Mouse (Mus musculus): Measurements from ENCODE around the gene Cnp. TPM values are rescaled to one million over a fixed set of nuclear protein-coding genes. Genes with fewer than 3 reads are reported as not detected.

Gene Cnp
- polyA plus RNA-seq, 1 experiment from 2014 or later: 14.2 TPM

DNA sequence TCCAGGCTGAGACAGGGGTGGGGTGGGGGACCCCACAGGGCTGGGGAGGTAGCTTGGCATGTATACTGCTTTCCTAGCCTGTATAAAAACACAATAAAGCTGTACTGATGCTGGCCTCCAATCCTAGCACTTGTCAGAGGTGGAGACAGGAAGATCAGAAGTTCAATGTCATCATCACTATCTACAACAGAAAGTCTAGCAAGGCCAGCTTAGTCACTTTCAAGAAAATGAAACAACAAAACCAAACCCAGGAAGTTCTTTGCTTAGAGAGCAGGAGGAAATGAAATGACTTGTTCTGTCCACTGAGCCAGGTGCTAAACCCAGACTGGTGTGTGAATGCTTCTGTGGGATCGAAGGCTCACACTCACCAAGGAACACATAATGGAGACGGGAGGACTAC lies 13.8 kb downstream of the Cnp start:
- H3K27ac ChIP-seq (replicated peaks): no peak overlapping the region
- H3K4me3 ChIP-seq (replicated peaks): no peak overlapping the region
- no peaks in the 10 kb centered on the region for H3K4me1 ChIP-seq (replicated peaks)

DNA sequence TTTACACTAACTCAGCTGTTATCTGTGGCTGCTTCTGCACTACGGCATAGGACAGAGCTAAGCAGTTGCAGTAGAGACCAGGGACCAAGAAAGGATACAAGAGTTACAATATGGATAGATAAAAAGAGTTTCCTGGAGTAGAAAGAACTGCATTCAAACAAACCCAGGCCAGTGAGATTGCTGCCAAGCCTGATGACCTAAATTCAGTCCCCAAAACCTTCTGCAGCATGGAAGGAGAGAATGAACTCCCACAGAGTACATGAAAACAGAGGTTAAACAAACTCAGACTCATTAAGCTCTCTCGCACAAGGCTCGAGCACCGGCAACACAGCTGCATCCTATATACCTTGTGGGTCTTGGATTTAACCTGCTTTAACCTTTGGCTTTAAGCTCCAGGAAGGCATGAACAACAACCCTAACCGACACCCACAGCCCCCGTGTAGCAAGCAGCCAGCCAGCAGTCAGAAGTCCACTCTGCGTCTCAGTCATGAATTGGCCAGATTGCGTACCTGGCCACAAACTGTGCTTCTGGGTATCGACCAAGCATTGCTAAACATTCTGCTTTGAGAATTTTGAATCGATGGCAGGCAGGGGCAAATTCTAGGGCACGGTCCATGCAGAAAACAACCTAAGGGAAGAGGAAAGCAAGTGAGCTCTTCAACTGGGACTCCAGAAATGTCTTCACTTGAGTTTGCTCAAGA lies 17.8 kb downstream of the Cnp start:
- H3K4me3 ChIP-seq (replicated peaks): no peak overlapping the region
- no peaks in the 10 kb centered on the region for H3K9me3 ChIP-seq (replicated peaks)
- 86% methylated on average over 11 of the region's 11 CpGs for WGBS (ENCODE audit: insufficient replicate concordance)
- H3K27ac ChIP-seq (replicated peaks): no peak overlapping the region
- ATAC-seq (ENCODE audit: insufficient read depth): no peak
- H3K36me3 ChIP-seq (replicated peaks): peaks cover 100% of the 10 kb centered on the region
- no peaks in the 10 kb centered on the region for H3K4me1 ChIP-seq (replicated peaks)
- no peak overlapping the region for H3K4me2 ChIP-seq
- H3K27me3 ChIP-seq: no peaks in the 10 kb centered on the region
- no peak overlapping the region for H3K9ac ChIP-seq

More for the DNA sequence above, 13.8 kb downstream of the Cnp start:
- no peaks in the 10 kb centered on the region for H3K9me3 ChIP-seq (replicated peaks)
- H3K4me2 ChIP-seq: no peak overlapping the region
- no peaks in the 10 kb centered on the region for H3K27me3 ChIP-seq
- WGBS (ENCODE audit: insufficient replicate concordance): 83% methylated on average over 2 of the region's 2 CpGs
- H3K9ac ChIP-seq: no peak overlapping the region
- peaks cover 99% of the 10 kb centered on the region for H3K36me3 ChIP-seq (replicated peaks)
- no peak for ATAC-seq (ENCODE audit: insufficient read depth)

DNA sequence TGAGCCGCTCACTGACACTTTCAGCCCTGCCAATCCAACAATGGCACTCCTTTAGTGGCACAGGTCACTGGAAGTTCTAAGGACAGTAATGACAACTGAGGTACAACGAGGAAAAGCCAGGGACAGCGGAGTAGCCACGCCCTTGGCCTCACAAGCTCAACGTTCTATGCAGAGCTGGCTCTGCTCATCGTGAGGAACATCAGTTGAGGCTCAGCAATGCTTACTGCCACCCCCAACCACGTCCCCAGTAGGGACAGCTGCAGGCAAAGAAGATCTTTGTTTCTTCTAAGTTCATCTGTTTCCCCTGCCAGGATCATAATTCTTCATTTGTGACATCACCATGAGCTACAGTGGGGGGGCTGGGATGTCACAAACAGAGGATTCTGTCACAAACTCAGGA lies 19.9 kb downstream of the Cnp start:
- Histone ChIP-seq H3K27ac (replicated peaks) (no peak overlapping the region), H3K4me3 (replicated peaks) (no peak overlapping the region), H3K9me3 (replicated peaks) (no peaks in the 10 kb centered on the region), H3K36me3 (replicated peaks) (peaks cover 100% of the 10 kb centered on the region), H3K4me1 (replicated peaks) (no peaks in the 10 kb centered on the region), H3K4me2 (no peak overlapping the region), H3K27me3 (no peaks in the 10 kb centered on the region), H3K9ac (no peak overlapping the region)
- ATAC-seq (ENCODE audit: insufficient read depth): no peak
- WGBS (ENCODE audit: insufficient replicate concordance): 75% methylated on average over 7 of the region's 7 CpGs

DNA sequence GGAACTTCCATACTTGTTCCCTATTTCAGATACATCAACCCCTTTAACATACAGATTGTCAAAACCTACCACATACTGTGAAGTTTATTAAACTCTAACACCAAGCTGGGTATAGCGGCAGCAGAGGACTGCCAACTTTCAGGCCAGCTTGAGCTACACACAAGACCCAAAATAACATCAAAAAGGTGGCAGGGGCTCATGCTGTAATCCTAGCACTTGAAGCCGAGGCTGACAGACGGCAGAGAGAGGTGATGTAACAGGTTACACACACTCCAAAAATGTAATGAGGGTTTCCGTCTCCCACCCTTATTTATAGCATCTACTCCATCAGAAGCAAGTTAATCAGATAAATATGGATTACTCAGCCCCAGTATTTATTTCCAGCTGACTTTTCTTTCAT lies 20.8 kb downstream of the Cnp start:
- Histone ChIP-seq H3K4me2 (no peak overlapping the region), H3K4me3 (replicated peaks) (no peak overlapping the region), H3K27ac (replicated peaks) (no peak overlapping the region), H3K36me3 (replicated peaks) (peaks cover 100% of the 10 kb centered on the region), H3K27me3 (no peaks in the 10 kb centered on the region), H3K4me1 (replicated peaks) (no peaks in the 10 kb centered on the region), H3K9me3 (replicated peaks) (no peaks in the 10 kb centered on the region), H3K9ac (no peak overlapping the region)
- WGBS (ENCODE audit: insufficient replicate concordance): 81% methylated on average over 4 of the region's 4 CpGs
- ATAC-seq (ENCODE audit: insufficient read depth): no peak

DNA sequence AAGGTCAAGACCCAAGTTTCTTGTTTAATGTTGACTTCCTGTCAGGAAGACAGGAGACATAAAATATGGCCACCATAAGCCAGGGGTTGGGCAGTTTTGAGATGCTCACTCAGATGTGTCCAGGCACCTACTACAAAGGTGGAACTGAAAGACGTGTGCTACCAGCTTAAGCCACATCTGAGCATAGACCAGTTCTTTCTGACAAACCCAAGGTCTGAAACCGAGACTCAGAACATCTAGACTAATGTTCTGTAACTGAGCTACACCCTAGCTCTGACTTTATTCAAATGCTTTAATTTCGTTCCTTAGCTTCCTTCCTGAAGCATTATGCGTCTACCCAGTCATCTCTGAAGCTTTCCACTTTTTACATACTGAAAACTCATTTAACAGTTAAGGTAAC lies 23.4 kb downstream of the Cnp start:
- Histone ChIP-seq H3K9me3 (replicated peaks) (no peaks in the 10 kb centered on the region), H3K9ac (no peak overlapping the region), H3K4me2 (no peak overlapping the region), H3K36me3 (replicated peaks) (peaks cover 90% of the 10 kb centered on the region), H3K4me3 (replicated peaks) (no peak overlapping the region), H3K4me1 (replicated peaks) (peaks cover 12% of the 10 kb centered on the region; the same call in 1 of the 2 replicates), H3K27me3 (no peaks in the 10 kb centered on the region), H3K27ac (replicated peaks) (no peak overlapping the region)
- ATAC-seq (ENCODE audit: insufficient read depth): no peak
- 71% methylated on average over 4 of the region's 4 CpGs for WGBS (ENCODE audit: insufficient replicate concordance)

DNA sequence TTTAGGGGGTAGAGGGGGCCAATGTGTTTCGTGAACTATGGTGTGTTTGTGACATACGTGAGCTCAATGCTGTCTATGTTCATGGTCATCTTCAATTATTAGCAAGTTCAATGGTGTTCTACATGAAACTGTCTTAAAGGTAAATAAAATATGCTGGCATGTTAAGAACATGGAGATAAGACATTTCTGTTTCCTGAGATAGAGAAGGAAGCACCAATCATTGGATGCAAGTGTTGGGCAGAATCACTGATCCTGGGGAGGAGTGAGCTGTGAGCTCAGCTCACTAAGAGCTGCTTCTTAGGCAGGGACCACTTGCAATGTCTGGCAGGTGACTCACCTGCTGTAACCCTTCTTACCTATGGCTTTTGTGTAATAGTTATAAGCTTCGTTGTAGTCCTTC lies 26.7 kb downstream of the Cnp start:
- Histone ChIP-seq H3K4me3 (replicated peaks) (no peak overlapping the region), H3K9me3 (replicated peaks) (no peaks in the 10 kb centered on the region), H3K4me2 (no peak overlapping the region), H3K9ac (no peak overlapping the region), H3K4me1 (replicated peaks) (peaks cover 13% of the 10 kb centered on the region; the same call in 1 of the 2 replicates), H3K27ac (replicated peaks) (no peak overlapping the region), H3K36me3 (replicated peaks) (peaks cover 61% of the 10 kb centered on the region), H3K27me3 (no peaks in the 10 kb centered on the region)
- ATAC-seq (ENCODE audit: insufficient read depth): no peak
- 86% methylated on average over 3 of the region's 3 CpGs for WGBS (ENCODE audit: insufficient replicate concordance)

DNA sequence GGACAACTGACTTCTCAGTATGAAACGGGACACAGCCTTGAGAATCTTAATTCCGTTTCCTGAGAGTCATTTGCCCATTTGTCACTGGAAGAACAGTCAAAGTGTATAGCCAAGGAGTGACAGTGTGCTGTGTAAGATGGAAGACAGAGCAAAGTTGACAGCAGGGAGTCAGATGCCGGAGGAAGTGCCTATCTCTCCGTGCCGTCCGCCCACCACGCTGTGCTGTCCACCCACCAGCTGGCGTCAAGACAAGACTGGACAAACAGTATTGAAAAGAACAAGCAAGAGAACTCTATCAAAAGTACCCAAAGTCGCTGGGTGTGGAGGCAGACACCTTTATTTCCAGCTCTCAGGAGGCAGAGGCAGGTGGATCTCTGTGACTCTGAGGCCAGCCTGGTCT lies 28.5 kb downstream of the Cnp start:
- Histone ChIP-seq H3K27ac (replicated peaks) (no peak overlapping the region), H3K4me1 (replicated peaks) (peaks cover 13% of the 10 kb centered on the region; the same call in 1 of the 2 replicates), H3K4me3 (replicated peaks) (no peak overlapping the region), H3K27me3 (no peaks in the 10 kb centered on the region), H3K4me2 (no peak overlapping the region), H3K9me3 (replicated peaks) (no peaks in the 10 kb centered on the region), H3K9ac (no peak overlapping the region), H3K36me3 (replicated peaks) (peaks cover 45% of the 10 kb centered on the region)
- 78% methylated on average over 9 of the region's 9 CpGs for WGBS (ENCODE audit: insufficient replicate concordance)
- no peak for ATAC-seq (ENCODE audit: insufficient read depth)

DNA sequence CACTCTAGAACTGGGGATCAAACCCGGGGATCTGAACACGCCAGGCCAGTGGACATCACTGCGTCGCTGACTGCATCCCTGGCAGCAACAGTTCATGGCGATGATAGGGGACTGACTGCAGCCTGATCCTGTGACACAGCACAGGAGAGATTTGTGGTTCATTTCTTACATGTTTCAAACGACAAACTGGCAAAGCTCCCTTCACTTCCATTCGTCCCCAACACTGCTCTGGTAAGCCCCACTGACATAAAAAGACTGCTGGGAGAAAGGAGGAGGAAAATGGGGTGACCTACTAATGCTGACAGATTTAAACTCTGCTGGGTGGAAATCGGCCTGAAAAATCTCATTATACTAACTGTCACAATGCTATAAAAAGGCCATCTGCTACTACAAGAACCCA lies 29.1 kb downstream of the Cnp start:
- Histone ChIP-seq H3K36me3 (replicated peaks) (peaks cover 43% of the 10 kb centered on the region), H3K9ac (no peak overlapping the region), H3K4me3 (replicated peaks) (no peak overlapping the region), H3K4me2 (no peak overlapping the region), H3K4me1 (replicated peaks) (peaks cover 18% of the 10 kb centered on the region; the same call in 1 of the 2 replicates), H3K27ac (replicated peaks) (no peak overlapping the region), H3K9me3 (replicated peaks) (no peaks in the 10 kb centered on the region), H3K27me3 (no peaks in the 10 kb centered on the region)
- no peak for ATAC-seq (ENCODE audit: insufficient read depth)
- WGBS (ENCODE audit: insufficient replicate concordance): 74% methylated on average over 8 of the region's 8 CpGs

DNA sequence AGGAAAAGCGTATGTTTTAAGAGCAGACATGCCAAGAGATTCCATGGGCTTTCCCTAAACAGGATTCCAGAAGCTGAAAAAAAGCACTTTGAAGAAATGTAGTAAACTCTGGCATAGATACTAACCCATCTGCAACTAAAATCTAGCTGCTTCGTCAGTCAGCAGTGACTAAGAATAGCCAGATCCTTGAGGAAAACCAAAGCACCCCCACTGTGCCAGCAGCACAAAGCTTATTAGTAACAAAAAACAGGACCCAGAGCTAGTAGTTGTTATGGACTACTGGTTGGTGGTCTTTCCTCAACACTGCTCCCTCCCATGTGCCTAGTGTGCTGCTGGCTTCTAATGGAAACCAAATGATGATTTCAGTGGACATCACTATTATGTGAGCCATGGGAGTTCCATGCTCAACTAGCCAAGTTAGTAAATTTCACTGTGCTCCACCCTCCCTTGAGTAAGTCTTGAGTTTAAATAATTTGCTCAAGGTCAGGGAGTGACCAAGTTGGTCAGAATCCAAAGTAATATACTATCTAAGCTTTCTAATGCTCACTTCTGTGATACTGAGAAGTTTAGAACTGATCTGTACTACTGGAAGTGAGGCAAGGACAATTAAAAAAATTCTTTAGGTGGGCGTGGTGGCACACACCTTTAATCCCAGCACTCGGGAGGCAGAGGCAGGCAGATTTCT lies 29.8 kb downstream of the Cnp start:
- WGBS (ENCODE audit: insufficient replicate concordance): 70% methylated on average over 4 of the region's 4 CpGs
- no peak overlapping the region for H3K4me3 ChIP-seq (replicated peaks)
- H3K36me3 ChIP-seq (replicated peaks): peaks cover 37% of the 10 kb centered on the region
- no peak for ATAC-seq (ENCODE audit: insufficient read depth)
- no peak overlapping the region for H3K4me2 ChIP-seq
- no peaks in the 10 kb centered on the region for H3K27me3 ChIP-seq
- no peaks in the 10 kb centered on the region for H3K9me3 ChIP-seq (replicated peaks)
- H3K4me1 ChIP-seq (replicated peaks): peaks cover 18% of the 10 kb centered on the region; the same call in 1 of the 2 replicates
- no peak overlapping the region for H3K9ac ChIP-seq
- H3K27ac ChIP-seq (replicated peaks): 0 out of 2 replicates have a peak overlapping the region, but pooled peaks have one; percentile 9

DNA sequence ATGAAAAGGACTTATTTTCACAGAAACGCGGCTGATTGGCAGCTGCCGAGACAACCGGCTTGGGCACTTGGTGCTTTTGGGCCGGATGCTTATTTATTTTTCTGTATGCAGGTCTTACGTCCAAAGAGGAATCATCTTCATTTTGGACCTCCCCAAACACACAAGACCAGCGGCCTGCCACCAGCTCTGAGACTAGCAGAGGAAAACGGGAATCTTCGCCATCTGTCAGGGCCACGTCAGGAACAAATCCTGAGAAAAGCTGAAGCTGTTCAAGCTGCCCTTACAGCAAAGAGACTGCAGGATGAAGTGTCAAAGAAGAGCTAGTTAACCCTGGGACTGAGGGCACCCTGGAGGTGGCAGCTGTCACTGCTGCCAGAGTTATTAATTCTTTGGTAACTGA lies 30.7 kb downstream of the Cnp start:
- Histone ChIP-seq H3K4me2 (no peak overlapping the region), H3K27ac (replicated peaks) (no peak overlapping the region), H3K9me3 (replicated peaks) (no peaks in the 10 kb centered on the region), H3K27me3 (no peaks in the 10 kb centered on the region), H3K36me3 (replicated peaks) (peaks cover 27% of the 10 kb centered on the region), H3K4me1 (replicated peaks) (peaks cover 21% of the 10 kb centered on the region; the same call in 1 of the 2 replicates), H3K4me3 (replicated peaks) (no peak overlapping the region), H3K9ac (no peak overlapping the region)
- ATAC-seq (ENCODE audit: insufficient read depth): no peak
- 86% methylated on average over 10 of the region's 10 CpGs for WGBS (ENCODE audit: insufficient replicate concordance)

DNA sequence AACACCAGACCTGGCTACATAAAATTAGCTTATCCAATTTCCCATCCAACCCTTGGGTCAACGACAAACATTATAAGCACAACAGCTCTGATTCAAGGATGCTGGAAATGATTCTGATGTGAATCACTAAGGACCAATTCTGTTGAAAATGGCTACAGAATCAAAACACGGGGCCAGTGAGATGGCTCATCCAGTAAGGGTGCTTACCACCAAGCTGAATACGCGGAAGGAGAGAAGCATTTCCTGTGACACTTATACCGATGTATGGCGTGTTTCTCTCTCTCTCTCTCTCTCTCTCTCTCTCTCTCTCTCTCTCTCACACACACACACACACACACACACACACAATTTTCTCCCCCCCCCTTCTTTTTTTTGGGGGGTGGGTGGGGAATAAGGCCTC lies 32.4 kb downstream of the Cnp start:
- Histone ChIP-seq H3K9me3 (replicated peaks) (no peaks in the 10 kb centered on the region), H3K4me3 (replicated peaks) (no peak overlapping the region), H3K36me3 (replicated peaks) (peaks cover 11% of the 10 kb centered on the region; the same call in 1 of the 2 replicates), H3K27me3 (no peaks in the 10 kb centered on the region), H3K9ac (no peak overlapping the region), H3K27ac (replicated peaks) (no peak overlapping the region), H3K4me2 (no peak overlapping the region), H3K4me1 (replicated peaks) (peaks cover 13% of the 10 kb centered on the region; the same call in 1 of the 2 replicates)
- no peak for ATAC-seq (ENCODE audit: insufficient read depth)
- 85% methylated on average over 6 of the region's 6 CpGs for WGBS (ENCODE audit: insufficient replicate concordance)
